Mouse (Mus musculus): ENCODE measurements around the gene Ipo9.
"Not testable (repeated sequence)": the region's sequence is repeated elsewhere in the genome, so short reads cannot be mapped to it uniquely, and the experiment has no call there.

The Ipo9 gene

GRCm38 (mm10) chr1:135426645-135427044 is 3.7 kb downstream of the Ipo9 start:
- peak; percentile 16 for DNase-seq

- DNase-seq, result no peak
Measured at GRCm38 (mm10) chr1:135422772-135423171, 7.5 kb downstream of the Ipo9 start.

DNA sequence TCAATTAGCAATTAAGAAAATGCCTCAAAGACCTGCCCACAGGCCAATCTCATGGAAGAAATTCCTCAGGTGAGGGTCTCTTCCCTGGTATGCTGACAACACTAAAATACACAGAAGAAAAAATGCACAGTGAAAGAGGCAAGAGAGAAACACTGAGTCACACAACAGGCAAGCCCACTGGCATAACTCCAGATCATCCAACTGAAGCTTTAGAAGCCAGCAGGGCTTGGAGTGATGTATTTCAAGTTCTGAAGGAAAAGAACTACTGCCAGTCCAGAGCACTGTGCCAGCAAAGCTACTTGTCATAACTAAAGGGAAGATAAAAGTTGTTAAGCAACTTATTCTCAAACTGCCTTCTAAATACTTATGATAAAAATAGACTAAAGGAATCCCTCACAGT is 16.3 kb downstream of the Ipo9 start:
- no peak for DNase-seq

DNA sequence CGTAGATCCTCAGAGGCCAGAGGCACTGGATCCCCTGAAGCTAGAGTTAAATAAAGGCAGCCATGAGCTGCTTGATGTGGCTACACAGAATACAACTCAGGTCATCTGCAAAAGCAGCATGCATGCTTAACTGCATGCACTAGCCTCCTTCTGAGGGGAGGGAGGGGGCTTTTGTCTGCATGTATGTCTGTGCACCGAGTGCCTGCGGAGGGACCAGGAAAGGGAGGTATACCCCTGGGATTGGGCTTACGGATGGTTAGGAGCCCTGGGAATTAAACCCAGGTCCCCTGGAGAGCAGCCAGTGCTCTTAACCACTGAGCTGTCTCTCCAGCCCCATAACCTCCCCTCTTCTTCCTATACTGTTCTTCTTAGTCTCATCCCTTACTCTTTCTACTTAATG is 18.2 kb downstream of the Ipo9 start:
- DNase-seq, result no peak

GRCm38 (mm10) chr1:135410967-135411366 is 19.3 kb downstream of the Ipo9 start:
- no peak for DNase-seq

GRCm38 (mm10) chr1:135408973-135409372 is 21.3 kb downstream of the Ipo9 start:
- DNase-seq, result no peak

DNA sequence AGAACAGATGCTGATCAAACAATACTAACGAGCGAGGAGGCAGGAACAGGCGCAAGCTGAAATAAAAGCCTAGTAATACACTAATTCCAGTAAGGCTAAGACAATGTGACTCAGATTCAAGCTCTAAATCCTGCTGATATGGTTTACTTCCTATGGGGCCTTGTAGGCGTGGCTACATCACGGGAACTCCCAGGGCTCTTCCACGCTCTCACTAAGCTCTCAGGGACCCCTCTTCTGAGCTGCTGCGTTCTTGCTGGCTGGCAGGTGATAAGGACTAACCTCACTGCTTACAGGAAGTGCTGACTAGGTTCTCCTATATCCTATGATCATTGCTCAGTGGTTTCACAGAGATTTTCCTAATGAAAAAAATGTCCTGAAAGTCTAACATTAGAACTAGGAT is 24.9 kb downstream of the Ipo9 start:
- DNase-seq, result no peak

DNA sequence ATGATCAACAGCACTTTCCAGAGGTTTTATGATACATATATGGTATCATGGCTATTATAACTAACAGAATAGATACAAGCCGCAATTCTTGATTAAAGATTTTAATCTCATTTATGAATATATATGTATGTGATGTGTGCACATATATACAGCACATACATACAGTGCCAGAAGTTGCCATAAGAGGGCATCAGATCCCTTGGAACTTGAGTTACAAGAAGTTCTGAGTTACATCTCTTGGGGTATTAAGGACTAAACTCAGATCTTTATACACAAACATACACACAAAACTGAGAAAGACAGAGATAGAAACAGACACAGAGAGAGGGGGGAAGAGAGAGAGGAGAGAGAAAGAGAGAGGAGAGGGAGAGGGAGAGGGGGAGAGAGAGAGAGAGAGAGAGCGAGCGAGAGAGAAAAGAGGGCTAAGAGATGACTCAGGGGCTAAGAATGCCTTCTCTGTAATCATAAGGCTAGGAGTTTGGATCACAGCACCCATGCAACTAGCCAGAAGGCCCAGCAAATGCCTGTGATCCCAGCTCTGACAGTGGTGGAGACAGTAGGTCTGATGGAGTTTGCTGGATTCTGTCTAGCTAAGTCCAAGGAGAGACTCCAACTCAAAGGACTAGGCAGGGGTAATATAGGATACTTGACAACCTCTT is 28.7 kb downstream of the Ipo9 start:
- no peak for DNase-seq

GRCm38 (mm10) chr1:135399466-135399865 is 30.8 kb downstream of the Ipo9 start:
- DNase-seq, result no peak

GRCm38 (mm10) chr1:135385161-135385560 is 45.1 kb downstream of the Ipo9 start:
- no peak for DNase-seq

GRCm38 (mm10) chr1:135384171-135384570 is 46.1 kb downstream of the Ipo9 start:
- no peak for DNase-seq

GRCm38 (mm10) chr1:135381560-135381959 is 48.7 kb downstream of the Ipo9 start:
- not testable (repeated sequence) for DNase-seq

- peak; percentile 68 for DNase-seq
Measured at GRCm38 (mm10) chr1:135380071-135380991, 50.0 kb downstream of the Ipo9 start.

DNA sequence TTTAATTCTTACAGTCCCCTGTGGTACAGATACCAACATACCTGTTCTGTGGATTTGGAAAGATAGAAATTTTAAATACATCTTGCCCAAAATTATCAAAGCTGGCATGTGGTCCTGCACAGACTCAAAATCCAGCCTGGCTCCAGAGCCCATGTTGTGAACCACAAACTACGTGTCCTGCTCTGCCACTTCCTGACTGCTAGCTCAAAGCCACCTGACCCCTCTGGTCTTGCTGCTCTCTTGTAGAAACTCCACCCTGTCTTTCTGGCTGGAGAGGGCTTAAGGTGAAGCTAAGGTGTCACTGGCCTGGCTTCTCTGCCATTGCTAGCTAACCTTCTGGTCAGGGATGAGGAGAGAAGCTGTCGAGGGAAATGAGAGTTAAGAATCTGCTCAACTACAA is 51.3 kb downstream of the Ipo9 start:
- DNase-seq, result no peak

GRCm38 (mm10) chr1:135378576-135378975 is 51.7 kb downstream of the Ipo9 start:
- DNase-seq, result no peak

GRCm38 (mm10) chr1:135374868-135375581 is 55.3 kb downstream of the Ipo9 start, which contains the start of gene Shisa4:
Shisa4 (minus strand) TSS chr1:135375237.
- DNase-seq, result peak; percentile 82

DNA sequence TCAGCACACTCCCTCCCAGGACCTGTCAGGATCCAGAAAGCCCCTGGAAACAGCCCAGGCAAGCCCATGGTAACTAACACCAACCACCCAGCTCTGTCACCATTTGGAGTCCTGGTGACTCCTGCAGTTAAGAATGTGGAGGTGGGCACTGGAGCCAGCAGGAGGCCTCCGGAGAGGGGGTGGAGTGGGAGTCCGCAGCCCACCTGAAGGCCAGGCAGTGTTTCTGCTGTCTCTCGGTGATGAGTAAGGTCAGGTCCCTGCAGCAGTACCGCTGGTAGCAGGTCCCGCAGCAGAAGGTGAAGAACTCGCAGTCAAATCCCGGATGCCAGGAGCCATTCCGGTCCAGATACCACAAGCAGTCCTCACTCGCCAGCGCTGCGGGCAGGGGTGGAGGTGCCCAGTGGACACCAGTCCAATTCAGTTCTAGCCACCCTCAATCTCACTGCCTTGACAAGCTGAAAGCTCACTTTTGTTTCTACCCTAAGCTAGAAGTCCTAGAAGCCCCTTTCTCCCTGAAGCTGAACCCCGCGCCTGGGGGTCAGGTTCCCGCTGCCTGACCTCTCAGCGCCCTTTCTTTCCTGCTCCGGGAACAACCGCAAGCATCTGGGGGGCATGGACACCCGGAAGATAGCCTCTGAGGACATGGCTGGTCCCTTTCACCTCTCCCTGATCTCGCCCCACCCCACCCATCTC is 56.0 kb downstream of the Ipo9 start:
- peak; percentile 65 for DNase-seq

GRCm38 (mm10) chr1:135373171-135373677 is 57.1 kb downstream of the Ipo9 start:
- peak; percentile 31 for DNase-seq

GRCm38 (mm10) chr1:135369415-135369814 is 60.9 kb downstream of the Ipo9 start:
- peak; percentile 52 for DNase-seq

DNA sequence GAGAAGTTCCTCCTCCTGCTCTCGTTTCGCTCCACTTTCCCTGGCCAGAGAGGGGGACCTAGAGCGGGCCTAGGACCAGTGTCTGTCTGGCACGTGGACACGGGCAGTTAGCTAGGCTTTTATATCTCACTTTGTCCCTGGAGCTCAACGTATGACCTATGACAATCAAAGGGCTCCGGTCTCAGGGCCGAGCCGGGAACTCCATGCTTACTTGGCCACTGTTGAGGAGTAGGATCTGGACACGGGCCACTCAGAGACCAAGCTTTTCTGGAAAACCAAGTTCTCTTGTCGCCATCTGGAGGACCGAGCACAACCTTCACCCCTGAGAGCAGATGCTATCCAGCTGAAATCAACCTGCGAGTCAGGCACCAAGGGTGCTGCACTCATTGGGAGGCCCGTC is 61.3 kb downstream of the Ipo9 start:
- DNase-seq, result peak; percentile 66

GRCm38 (mm10) chr1:135368245-135368644 is 62.1 kb downstream of the Ipo9 start:
- peak; percentile 91 for DNase-seq

DNA sequence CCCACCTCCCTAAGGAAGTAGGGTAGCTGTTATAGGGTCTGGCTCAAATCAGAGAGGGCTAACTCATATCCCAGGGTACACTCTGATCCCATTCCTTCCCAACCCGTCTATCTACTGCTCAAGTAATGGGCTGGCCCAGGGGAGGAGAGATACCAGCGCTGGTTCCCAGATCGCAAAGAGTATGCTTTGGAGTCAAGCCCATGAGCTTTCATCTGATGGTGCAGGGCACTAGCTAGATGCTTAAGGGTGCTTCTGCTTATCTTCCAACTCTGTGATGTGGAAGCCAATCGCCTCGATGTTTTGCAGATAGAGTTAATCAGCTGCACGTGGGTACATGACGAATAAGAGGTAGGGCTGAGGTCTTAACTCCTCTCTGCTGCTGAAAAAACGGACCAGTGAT is 62.7 kb downstream of the Ipo9 start:
- peak; percentile 38 for DNase-seq

DNA sequence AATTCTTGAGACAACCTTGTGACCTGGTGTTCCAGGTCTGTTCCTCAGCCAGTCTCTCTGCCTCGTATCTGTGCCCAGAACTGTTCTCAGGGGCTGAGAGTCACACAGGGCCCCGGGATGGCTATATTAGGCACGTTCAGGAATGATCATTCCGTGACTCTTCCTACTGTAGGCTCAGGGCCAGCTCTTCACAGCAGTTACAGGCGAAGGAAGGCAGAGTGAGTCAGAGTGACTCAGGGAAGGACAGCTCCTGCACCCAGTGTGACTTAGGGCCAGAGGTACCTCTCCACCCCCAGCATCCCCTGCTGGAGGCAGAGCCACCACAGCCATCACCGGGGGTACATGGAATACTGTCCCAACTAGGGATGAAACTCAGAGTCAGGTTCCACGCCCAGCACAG is 63.3 kb downstream of the Ipo9 start:
- no peak for DNase-seq
